Mouse (Mus musculus): ENCODE results near the gene Gm21970. TPM values are rescaled to one million over a fixed set of nuclear protein-coding genes. Genes with fewer than 3 reads are reported as not detected.

The Gm21970 gene
- polyA plus RNA-seq, 1 experiment from 2014 or later, result not detected

GRCm38 (mm10) chr16:91394826-91395410, 3.4 kb downstream of the Gm21970 start:
- H3K9me3 ChIP-seq, result no peaks in the 10 kb centered on the region
- WGBS, result 88% methylated on average over 4 of the region's 4 CpGs
- no peak overlapping the region for H3K4me3 ChIP-seq
- no peak overlapping the region for H3K9ac ChIP-seq
- no peak for ATAC-seq (ENCODE audit: low FRiP score, low read depth)
- H3K27me3 ChIP-seq (replicated peaks), result no peaks in the 10 kb centered on the region
- H3K4me2 ChIP-seq (replicated peaks), result no peak overlapping the region
- no peaks in the 10 kb centered on the region for H3K4me1 ChIP-seq
- H3K36me3 ChIP-seq, result peaks cover 39% of the 10 kb centered on the region
- no peak overlapping the region for H3K27ac ChIP-seq

GRCm38 (mm10) chr16:91395633-91396392, 4.3 kb downstream of the Gm21970 start:
- Histone ChIP-seq H3K9ac (no peak overlapping the region), H3K9me3 (no peaks in the 10 kb centered on the region), H3K4me2 (replicated peaks) (no peak overlapping the region), H3K36me3 (peaks cover 39% of the 10 kb centered on the region), H3K4me3 (no peak overlapping the region), H3K4me1 (no peaks in the 10 kb centered on the region), H3K27me3 (replicated peaks) (no peaks in the 10 kb centered on the region), H3K27ac (no peak overlapping the region)
- WGBS, result 65% methylated on average over 8 of the region's 8 CpGs
- ATAC-seq (ENCODE audit: low FRiP score, low read depth), result no peak

- Histone ChIP-seq H3K27ac (no peak overlapping the region), H3K4me2 (replicated peaks) (no peak overlapping the region), H3K9me3 (no peaks in the 10 kb centered on the region), H3K4me1 (no peaks in the 10 kb centered on the region), H3K4me3 (no peak overlapping the region), H3K36me3 (peaks cover 35% of the 10 kb centered on the region), H3K27me3 (replicated peaks) (no peaks in the 10 kb centered on the region), H3K9ac (no peak overlapping the region)
- 79% methylated on average over 10 of the region's 10 CpGs for WGBS
- no peak for ATAC-seq (ENCODE audit: low FRiP score, low read depth)
These were observed 5.5 kb downstream of the Gm21970 start for GRCm38 (mm10) chr16:91396844-91397537.

- Histone ChIP-seq H3K27ac (no peak overlapping the region), H3K4me3 (no peak overlapping the region), H3K4me2 (replicated peaks) (no peak overlapping the region), H3K9me3 (no peaks in the 10 kb centered on the region), H3K27me3 (replicated peaks) (no peaks in the 10 kb centered on the region), H3K36me3 (peaks cover 25% of the 10 kb centered on the region), H3K9ac (no peak overlapping the region), H3K4me1 (no peaks in the 10 kb centered on the region)
- no peak for ATAC-seq (ENCODE audit: low FRiP score, low read depth)
- 89% methylated on average over 12 of the region's 12 CpGs for WGBS
These were observed 6.5 kb downstream of the Gm21970 start for GRCm38 (mm10) chr16:91398030-91398429.

DNA sequence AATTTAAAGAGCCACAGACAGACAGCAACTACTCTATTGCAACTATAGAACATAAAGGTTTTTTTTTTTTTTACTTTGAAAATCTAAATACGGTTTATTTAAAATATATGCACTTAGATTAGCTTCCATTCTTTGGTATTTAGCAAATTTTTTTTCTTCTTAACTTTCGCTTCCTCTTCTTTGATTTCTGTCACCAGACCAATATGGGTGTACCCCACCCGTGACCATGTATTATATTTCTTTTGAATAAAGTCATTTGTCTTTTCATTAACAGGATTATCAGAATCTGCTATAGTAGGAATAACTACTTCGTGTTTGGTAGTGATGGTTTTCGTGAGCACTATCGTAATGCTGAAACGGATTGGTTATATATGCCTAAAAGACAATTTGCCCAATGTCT, 7.4 kb downstream of the Gm21970 start:
- no peak overlapping the region for H3K27ac ChIP-seq
- WGBS, result 95% methylated on average over 7 of the region's 7 CpGs
- no peaks in the 10 kb centered on the region for H3K27me3 ChIP-seq (replicated peaks)
- H3K4me3 ChIP-seq, result no peak overlapping the region
- H3K4me2 ChIP-seq (replicated peaks), result no peak overlapping the region
- ATAC-seq (ENCODE audit: low FRiP score, low read depth), result no peak
- H3K9me3 ChIP-seq, result no peaks in the 10 kb centered on the region
- H3K36me3 ChIP-seq, result peaks cover 20% of the 10 kb centered on the region
- H3K4me1 ChIP-seq, result no peaks in the 10 kb centered on the region
- H3K9ac ChIP-seq, result no peak overlapping the region

DNA sequence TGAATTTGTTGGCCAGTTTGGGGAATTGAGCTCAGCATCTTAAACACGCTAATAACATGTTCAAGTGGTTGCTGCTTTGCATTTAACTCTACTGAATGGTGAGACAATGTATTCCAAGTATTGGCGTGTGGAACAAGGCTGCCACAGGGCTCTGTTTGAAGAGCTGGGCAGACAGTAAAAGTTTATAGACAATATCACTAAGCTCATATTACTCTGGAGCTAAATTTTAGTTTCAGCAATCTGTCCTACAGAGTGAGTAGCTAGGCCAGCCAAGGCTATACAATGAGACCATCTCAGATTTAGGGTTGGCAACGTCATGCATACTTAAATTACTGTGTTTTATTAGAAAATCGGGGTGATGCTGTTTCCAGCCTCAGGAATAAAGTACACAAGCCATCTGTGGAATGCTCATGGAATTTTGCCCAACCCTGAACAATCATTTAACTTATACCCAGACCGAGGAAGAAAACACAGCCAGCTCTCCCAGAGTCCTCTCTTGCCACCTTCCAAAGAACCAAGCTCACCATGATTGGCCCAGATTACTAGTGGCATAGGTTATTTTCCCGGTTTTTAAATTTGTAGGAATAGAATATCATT, 10.1 kb downstream of the Gm21970 start:
- H3K4me1 ChIP-seq, result peaks cover 9% of the 10 kb centered on the region; the same call in 1 of the 2 replicates
- H3K4me3 ChIP-seq, result no peak overlapping the region
- no peak overlapping the region for H3K4me2 ChIP-seq (replicated peaks)
- WGBS, result 89% methylated on average over 6 of the region's 6 CpGs
- H3K27me3 ChIP-seq (replicated peaks), result 0 out of 2 replicates have a peak, but pooled peaks cover 3% of the 10 kb centered on the region
- H3K9ac ChIP-seq, result no peak overlapping the region
- peaks cover 16% of the 10 kb centered on the region for H3K36me3 ChIP-seq
- H3K9me3 ChIP-seq, result no peaks in the 10 kb centered on the region
- no peak for ATAC-seq (ENCODE audit: low FRiP score, low read depth)
- H3K27ac ChIP-seq, result no peak overlapping the region

DNA sequence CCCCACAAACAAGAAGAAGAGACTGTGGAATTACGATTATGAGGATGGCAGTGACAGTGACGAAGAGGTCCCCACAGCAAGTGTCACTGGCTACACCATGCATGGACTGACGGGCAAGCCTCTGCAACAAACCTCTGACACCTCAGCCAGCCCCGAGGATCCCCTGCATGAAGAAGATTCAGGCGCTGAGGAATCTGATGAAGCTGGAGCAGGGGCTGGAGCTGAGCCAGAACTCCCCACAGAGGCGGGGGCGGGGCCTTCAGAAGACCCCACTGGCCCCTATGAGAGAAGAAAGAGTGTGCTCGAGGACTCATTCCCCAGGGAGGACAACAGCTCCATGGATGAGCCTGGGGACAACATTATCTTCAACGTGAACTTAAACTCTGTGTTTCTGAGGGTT, 12.3 kb downstream of the Gm21970 start:
- 81% methylated on average over 9 of the region's 9 CpGs for WGBS
- no peak overlapping the region for H3K9ac ChIP-seq
- no peak overlapping the region for H3K4me2 ChIP-seq (replicated peaks)
- peaks cover 13% of the 10 kb centered on the region; the same call in 1 of the 2 replicates for H3K4me1 ChIP-seq
- 0 out of 2 replicates have a peak, but pooled peaks cover 4% of the 10 kb centered on the region for H3K27me3 ChIP-seq (replicated peaks)
- H3K4me3 ChIP-seq, result no peak overlapping the region
- ATAC-seq (ENCODE audit: low FRiP score, low read depth), result no peak
- H3K36me3 ChIP-seq, result peaks cover 13% of the 10 kb centered on the region
- H3K9me3 ChIP-seq, result no peaks in the 10 kb centered on the region
- H3K27ac ChIP-seq, result no peak overlapping the region

GRCm38 (mm10) chr16:91404187-91404586, 12.7 kb downstream of the Gm21970 start:
- ATAC-seq (ENCODE audit: low FRiP score, low read depth), result no peak
- Histone ChIP-seq H3K4me1 (peaks cover 13% of the 10 kb centered on the region; the same call in 1 of the 2 replicates), H3K9me3 (no peaks in the 10 kb centered on the region), H3K4me3 (no peak overlapping the region), H3K9ac (no peak overlapping the region), H3K27me3 (replicated peaks) (0 out of 2 replicates have a peak, but pooled peaks cover 4% of the 10 kb centered on the region), H3K36me3 (peaks cover 13% of the 10 kb centered on the region), H3K27ac (no peak overlapping the region), H3K4me2 (replicated peaks) (no peak overlapping the region)
- WGBS, result 93% methylated on average over 8 of the region's 8 CpGs

GRCm38 (mm10) chr16:91404828-91405577, 13.5 kb downstream of the Gm21970 start:
- Histone ChIP-seq H3K4me3 (no peak overlapping the region), H3K36me3 (peaks cover 13% of the 10 kb centered on the region), H3K9ac (no peak overlapping the region), H3K27me3 (replicated peaks) (0 out of 2 replicates have a peak, but pooled peaks cover 4% of the 10 kb centered on the region), H3K27ac (no peak overlapping the region), H3K9me3 (no peaks in the 10 kb centered on the region), H3K4me1 (peaks cover 13% of the 10 kb centered on the region; the same call in 1 of the 2 replicates), H3K4me2 (replicated peaks) (no peak overlapping the region)
- ATAC-seq (ENCODE audit: low FRiP score, low read depth), result no peak
- WGBS, result 73% methylated on average over 10 of the region's 10 CpGs

DNA sequence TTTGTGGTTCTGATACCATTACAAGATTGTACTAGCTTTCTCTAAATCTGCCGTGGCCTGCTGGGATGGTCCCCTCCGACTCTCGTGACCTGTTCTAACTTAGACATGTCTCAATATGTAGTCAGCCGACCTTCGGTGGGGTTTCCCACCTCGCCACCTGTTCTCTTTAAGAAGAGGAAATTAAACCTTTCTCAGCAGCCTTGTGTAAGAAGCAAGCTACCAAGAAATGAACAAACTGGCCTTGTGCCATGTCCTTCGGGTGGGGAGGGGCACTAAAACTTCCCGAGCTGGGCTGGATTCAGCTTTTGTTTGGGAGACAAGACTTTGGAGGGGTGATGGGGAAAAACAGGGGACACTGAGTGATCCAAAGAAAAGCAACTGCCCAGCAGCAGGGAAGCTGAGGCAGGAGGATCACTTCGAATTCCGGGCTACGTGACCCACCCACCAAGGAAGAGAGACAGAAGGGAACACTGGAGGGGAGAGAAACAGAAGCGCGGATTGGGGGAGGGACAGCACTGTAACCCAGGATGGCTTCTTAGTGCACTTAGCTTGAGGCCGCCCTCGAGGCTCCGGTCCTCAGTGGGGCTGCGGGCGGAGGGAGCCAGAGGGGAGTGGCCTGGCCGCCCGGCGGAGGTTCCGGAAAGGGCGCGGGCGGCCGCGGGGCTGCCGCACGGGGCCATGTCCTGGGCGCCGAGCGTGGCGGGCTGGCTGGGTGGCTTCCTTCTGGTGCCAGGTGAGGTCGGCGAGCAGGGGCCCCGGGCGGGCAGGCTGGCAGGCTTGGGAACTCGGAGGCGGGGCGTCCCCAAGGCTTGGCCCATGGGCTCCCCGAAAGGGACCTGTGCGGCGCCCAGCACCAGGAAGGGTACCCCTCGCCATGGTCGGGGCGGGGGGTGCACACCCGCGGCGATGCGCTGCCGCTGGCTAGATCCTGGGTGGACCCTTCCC, 14.4 kb downstream of the Gm21970 start, which contains the start of gene Il10rb:
Gene Il10rb (plus strand): TSS at position 525 of the 945 bp plus-strand sequence.
- ATAC-seq (ENCODE audit: low FRiP score, low read depth), result peak; percentile 79
- H3K4me1 ChIP-seq, result peaks cover 13% of the 10 kb centered on the region; the same call in 1 of the 2 replicates
- 0 out of 2 replicates have a peak, but pooled peaks cover 4% of the 10 kb centered on the region for H3K27me3 ChIP-seq (replicated peaks)
- no peaks in the 10 kb centered on the region for H3K9me3 ChIP-seq
- H3K36me3 ChIP-seq, result peaks cover 13% of the 10 kb centered on the region
- no peak within 1 kb of the TSS for H3K27ac ChIP-seq
- peak within 1 kb of the TSS; percentile 56 for H3K4me3 ChIP-seq
- H3K4me2 ChIP-seq (replicated peaks), result peak within 1 kb of the TSS; percentile 99
- WGBS, result 7% methylated on average over 51 of the region's 51 CpGs
- peak within 1 kb of the TSS; percentile 67 for H3K9ac ChIP-seq
